1 mouse cellular context compared by ENCODE assay signal in genomic region chr12:110689919-110690643, GRCm38 (mm10).
TF ChIP-seq lines count a peak whose summit lies in the region.

No protein-coding gene starts in this region.

TF ChIP-seq in MEL, 35 proteins besides CTCF, POLR2A, EP300 and RAD21 (continued from another document):
- no peak for TF ChIP-seq TBP (IDR thresholded peaks at IDR 0.05; ENCODE audit: low read depth, low read length)
- TF ChIP-seq MAFK (IDR thresholded peaks at IDR 0.05; ENCODE audit: borderline replicate concordance, low read depth, low read length), result no peak
- TF ChIP-seq ELF1 (IDR thresholded peaks at IDR 0.05; ENCODE audit: low read depth, low read length), result no peak
- TF ChIP-seq POLR2AphosphoS2 (IDR thresholded peaks at IDR 0.05; ENCODE audit: low read length), result peak; percentile 90
